Mouse (Mus musculus) midbrain, embryonic 10.5 days (tissue): ENCODE measurements at regions not wholly inside any gene's neighbourhood (a gene's known extent, or its start where the extent isn't known, plus 50 kb on each side); places are given as distances from the start of the nearest gene placed in this dataset.

ENCODE experiments used
- DNase-seq: peaks from one replicate; pipeline ENCODE4 v3.0.0-alpha.2; 2017; ENCODE audit warnings: low spot score
- H3K27ac ChIP-seq: fragments of 300-500 bp; sonication (generic); replicated peaks from 2 replicates; pipeline ENCODE4 v1.5.1; 2016; ENCODE audit warnings: mild to moderate bottlenecking
- H3K27me3 ChIP-seq: fragments of 300-500 bp; sonication (generic); 2 replicates; pipeline ENCODE4 v1.6.1; 2016; ENCODE audit warnings: low read depth, mild to moderate bottlenecking; ENCODE audit not compliant: poor library complexity, severe bottlenecking
- H3K36me3 ChIP-seq: fragments of 300-500 bp; sonication (generic); 2 replicates; pipeline ENCODE4 v1.6.1; 2016; ENCODE audit warnings: mild to moderate bottlenecking, moderate library complexity
- H3K4me1 ChIP-seq: fragments of 300-500 bp; sonication (generic); 2 replicates; pipeline ENCODE4 v1.6.1; 2016
- H3K4me3 ChIP-seq: fragments of 300-500 bp; sonication (generic); 2 replicates; pipeline ENCODE4 v1.5.1; 2016; ENCODE audit warnings: mild to moderate bottlenecking, moderate library complexity
- H3K9me3 ChIP-seq: fragments of 300-500 bp; sonication (generic); replicated peaks from 2 replicates; pipeline ENCODE4 v1.6.1; 2016; ENCODE audit warnings: mild to moderate bottlenecking
- WGBS: fragments of 180-500 bp; shearing (Covaris S2); methylation state at CpG from one replicate; pipeline ENCODE4 v1.1.7; 2016; 5-methylcytosine and 5-hydroxymethylcytosine counted together

DNA sequence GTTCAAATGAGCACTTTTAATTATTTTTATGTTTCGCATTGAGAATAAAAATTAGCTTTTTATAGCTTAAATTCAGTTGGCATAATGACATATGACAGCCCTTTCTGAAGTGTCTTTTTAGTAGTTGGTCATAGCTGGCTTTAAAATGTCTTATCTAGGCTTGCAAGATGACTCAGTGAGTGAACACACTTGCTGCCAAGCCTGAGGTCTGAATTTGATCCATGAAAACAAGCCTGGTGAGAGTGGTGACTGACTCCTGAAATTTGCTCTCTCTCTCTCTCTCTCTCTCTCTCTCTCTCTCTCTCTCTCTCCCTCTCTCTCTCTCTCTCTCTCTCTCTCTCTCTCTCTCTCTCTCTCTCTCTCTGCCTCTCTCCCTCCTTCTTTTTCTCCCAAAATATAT is 372.8 kb upstream of the Sash1 start:
- H3K4me1 ChIP-seq = 0 out of 2 replicates have a peak, but pooled peaks cover 5% of the 10 kb centered on the region
- DNase-seq = no peak
- 98% methylated on average over 1 of the region's 1 CpGs for WGBS
- no peaks in the 10 kb centered on the region for H3K36me3 ChIP-seq
- H3K4me3 ChIP-seq = no peak overlapping the region
- no peak overlapping the region for H3K27ac ChIP-seq
- no peaks in the 10 kb centered on the region for H3K9me3 ChIP-seq
- H3K27me3 ChIP-seq = no peaks in the 10 kb centered on the region

GRCm38 (mm10) chr10:9252941-9253217 is 367.0 kb upstream of the Sash1 start:
- H3K27ac ChIP-seq = no peak overlapping the region
- H3K9me3 ChIP-seq = no peaks in the 10 kb centered on the region
- no peaks in the 10 kb centered on the region for H3K36me3 ChIP-seq
- DNase-seq = no peak
- no peaks in the 10 kb centered on the region for H3K27me3 ChIP-seq
- no peak overlapping the region for H3K4me3 ChIP-seq
- 15% methylated on average over 3 of the region's 3 CpGs for WGBS
- peaks cover 15% of the 10 kb centered on the region for H3K4me1 ChIP-seq

DNA sequence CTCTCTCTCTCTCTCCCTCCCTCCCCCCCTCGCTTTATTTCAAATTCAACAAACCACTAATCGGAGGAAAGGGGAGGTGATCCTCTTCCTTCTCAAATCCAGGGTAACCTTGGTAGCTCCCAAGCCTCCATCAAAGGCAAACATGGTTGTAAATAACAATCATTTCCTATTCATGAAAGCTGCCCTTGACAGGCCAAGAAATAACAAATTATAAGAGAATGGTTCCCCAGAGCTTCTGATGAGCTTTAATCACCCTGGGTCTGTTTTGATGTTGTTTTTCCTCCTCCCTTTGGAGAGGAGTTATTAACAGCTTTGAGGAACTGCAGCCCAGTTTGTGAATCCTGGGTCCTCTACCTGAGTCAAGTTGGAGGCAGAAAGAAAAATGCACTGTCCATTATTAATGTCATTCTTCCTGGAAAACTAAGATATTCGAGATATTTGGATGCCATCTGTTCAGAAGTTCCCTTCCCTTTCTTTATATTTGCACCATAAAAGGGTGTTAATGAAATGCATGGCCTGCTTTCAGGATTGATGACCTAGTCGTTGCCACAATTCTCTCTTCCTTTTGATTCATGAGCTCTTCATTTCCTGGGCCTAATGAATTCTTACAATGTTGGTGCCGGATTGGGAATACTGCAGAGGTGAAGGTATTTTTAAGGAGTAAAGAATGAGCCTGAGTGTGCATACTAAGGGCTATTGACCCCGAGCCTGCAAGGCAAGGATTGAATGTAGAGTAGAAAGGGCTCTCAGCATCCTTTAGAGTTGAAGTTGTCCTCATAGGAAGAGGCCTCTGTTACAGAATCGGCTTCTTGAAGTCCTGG is 366.5 kb upstream of the Sash1 start:
- Histone ChIP-seq H3K4me3 (no peak overlapping the region), H3K27ac (no peak overlapping the region), H3K27me3 (no peaks in the 10 kb centered on the region), H3K36me3 (no peaks in the 10 kb centered on the region), H3K9me3 (no peaks in the 10 kb centered on the region), H3K4me1 (peaks cover 15% of the 10 kb centered on the region)
- DNase-seq = no peak
- WGBS = 51% methylated on average over 7 of the region's 7 CpGs

DNA sequence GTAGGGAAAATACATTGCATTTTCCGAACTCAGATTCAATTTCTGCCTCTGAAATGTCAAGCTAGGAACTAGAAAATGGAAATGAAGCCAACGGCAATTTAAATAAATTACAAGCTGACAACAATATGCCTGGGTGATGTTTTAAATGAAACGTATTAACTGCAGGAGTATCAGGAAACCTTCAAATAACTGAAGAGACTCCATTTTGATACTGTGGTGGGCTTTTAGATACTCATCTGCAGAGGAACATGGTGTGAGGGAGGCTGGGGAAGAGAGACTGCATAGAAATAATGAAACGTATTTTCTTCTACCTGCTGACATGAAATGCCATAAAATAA is 357.4 kb upstream of the Sash1 start:
- no peak overlapping the region for H3K4me3 ChIP-seq
- H3K9me3 ChIP-seq = no peaks in the 10 kb centered on the region
- DNase-seq = no peak
- H3K27ac ChIP-seq = no peak overlapping the region
- no peaks in the 10 kb centered on the region for H3K4me1 ChIP-seq
- H3K27me3 ChIP-seq = no peaks in the 10 kb centered on the region
- 85% methylated on average over 4 of the region's 4 CpGs for WGBS
- H3K36me3 ChIP-seq = no peaks in the 10 kb centered on the region

GRCm38 (mm10) chr10:9242596-9243280 is 356.9 kb upstream of the Sash1 start:
- H3K9me3 ChIP-seq = no peaks in the 10 kb centered on the region
- 91% methylated on average over 7 of the region's 7 CpGs for WGBS
- H3K27ac ChIP-seq = no peak overlapping the region
- H3K4me1 ChIP-seq = no peaks in the 10 kb centered on the region
- no peaks in the 10 kb centered on the region for H3K36me3 ChIP-seq
- no peaks in the 10 kb centered on the region for H3K27me3 ChIP-seq
- H3K4me3 ChIP-seq = no peak overlapping the region
- no peak for DNase-seq

GRCm38 (mm10) chr10:9239956-9240355 is 354.1 kb upstream of the Sash1 start:
- Histone ChIP-seq H3K4me1 (peaks cover 7% of the 10 kb centered on the region; the same call in 1 of the 2 replicates), H3K27ac (no peak overlapping the region), H3K9me3 (no peaks in the 10 kb centered on the region), H3K4me3 (no peak overlapping the region), H3K27me3 (no peaks in the 10 kb centered on the region), H3K36me3 (no peaks in the 10 kb centered on the region)
- 85% methylated on average over 6 of the region's 6 CpGs for WGBS
- no peak for DNase-seq

- DNase-seq = no peak
- WGBS = 85% methylated on average over 3 of the region's 3 CpGs
- Histone ChIP-seq H3K4me1 (peaks cover 23% of the 10 kb centered on the region), H3K9me3 (no peaks in the 10 kb centered on the region), H3K36me3 (no peaks in the 10 kb centered on the region), H3K4me3 (no peak overlapping the region), H3K27ac (no peak overlapping the region), H3K27me3 (no peaks in the 10 kb centered on the region)
These were observed 345.9 kb upstream of the Sash1 start for GRCm38 (mm10) chr10:9231751-9232150.

GRCm38 (mm10) chr10:9229116-9229515 is 343.2 kb upstream of the Sash1 start:
- Histone ChIP-seq H3K36me3 (no peaks in the 10 kb centered on the region), H3K27ac (no peak overlapping the region), H3K4me3 (no peak overlapping the region), H3K27me3 (no peaks in the 10 kb centered on the region), H3K9me3 (no peaks in the 10 kb centered on the region), H3K4me1 (peaks cover 17% of the 10 kb centered on the region)
- DNase-seq = no peak
- WGBS = 77% methylated on average over 11 of the region's 11 CpGs

- no peaks in the 10 kb centered on the region for H3K27me3 ChIP-seq
- H3K4me3 ChIP-seq = no peak overlapping the region
- H3K36me3 ChIP-seq = no peaks in the 10 kb centered on the region
- no peaks in the 10 kb centered on the region for H3K9me3 ChIP-seq
- H3K27ac ChIP-seq = no peak overlapping the region
- 28% methylated on average over 1 of the region's 1 CpGs for WGBS
- no peak for DNase-seq
- H3K4me1 ChIP-seq = peaks cover 17% of the 10 kb centered on the region
These were observed 341.5 kb upstream of the Sash1 start for GRCm38 (mm10) chr10:9227361-9227760.

DNA sequence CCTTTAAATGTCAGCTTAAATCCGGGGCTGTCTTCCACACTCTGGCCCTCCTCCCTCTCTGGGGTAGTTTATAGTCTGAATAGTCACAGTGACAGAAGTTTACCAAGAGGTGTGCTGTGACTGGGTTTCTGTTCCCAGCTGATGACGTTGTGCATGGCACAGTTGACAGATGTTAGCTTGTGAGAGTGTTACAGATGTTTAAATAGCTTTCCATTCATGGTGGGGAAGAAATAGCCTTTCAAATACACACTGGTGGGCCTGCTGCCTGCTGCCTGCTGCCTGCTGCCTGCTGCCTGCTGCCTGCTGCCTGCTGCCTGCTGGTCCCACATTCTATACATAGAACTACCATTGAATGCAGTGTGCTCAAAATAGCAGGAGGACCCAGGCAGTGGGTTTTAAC is 324.8 kb upstream of the Sash1 start:
- no peak for DNase-seq
- H3K4me1 ChIP-seq = peaks cover 26% of the 10 kb centered on the region
- no peaks in the 10 kb centered on the region for H3K36me3 ChIP-seq
- H3K4me3 ChIP-seq = no peak overlapping the region
- WGBS = 28% methylated on average over 2 of the region's 2 CpGs
- H3K9me3 ChIP-seq = no peaks in the 10 kb centered on the region
- no peak overlapping the region; the same call in 1 of the 2 replicates for H3K27ac ChIP-seq
- no peaks in the 10 kb centered on the region for H3K27me3 ChIP-seq

GRCm38 (mm10) chr10:9204096-9204495 is 318.2 kb upstream of the Sash1 start:
- WGBS = 92% methylated on average over 8 of the region's 8 CpGs
- no peak for DNase-seq
- Histone ChIP-seq H3K9me3 (no peaks in the 10 kb centered on the region), H3K27ac (no peak overlapping the region), H3K36me3 (no peaks in the 10 kb centered on the region), H3K27me3 (no peaks in the 10 kb centered on the region), H3K4me1 (peaks cover 5% of the 10 kb centered on the region; the same call in 1 of the 2 replicates), H3K4me3 (no peak overlapping the region)

DNA sequence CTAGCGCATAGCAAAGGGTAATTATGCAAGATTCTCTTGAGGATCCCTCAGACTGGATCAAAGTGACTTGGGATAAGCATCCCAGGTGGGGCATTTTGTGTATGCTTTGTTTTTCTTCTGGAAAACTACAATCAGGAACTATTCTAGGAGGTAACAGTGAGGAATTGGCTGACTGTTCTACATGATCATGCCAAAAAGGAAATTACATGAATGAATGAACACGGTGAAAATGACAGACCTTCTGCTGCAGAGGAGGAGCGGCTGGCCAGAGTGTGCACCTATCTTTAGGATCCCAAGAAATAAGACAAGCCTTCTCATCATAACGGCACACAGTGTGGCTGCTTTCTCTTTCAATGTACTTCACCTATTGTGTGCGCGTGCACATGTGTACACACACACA is 317.5 kb upstream of the Sash1 start:
- Histone ChIP-seq H3K36me3 (no peaks in the 10 kb centered on the region), H3K9me3 (no peaks in the 10 kb centered on the region), H3K27ac (no peak overlapping the region), H3K4me3 (no peak overlapping the region), H3K4me1 (no peaks in the 10 kb centered on the region), H3K27me3 (no peaks in the 10 kb centered on the region)
- no peak for DNase-seq
- WGBS = 94% methylated on average over 6 of the region's 6 CpGs

DNA sequence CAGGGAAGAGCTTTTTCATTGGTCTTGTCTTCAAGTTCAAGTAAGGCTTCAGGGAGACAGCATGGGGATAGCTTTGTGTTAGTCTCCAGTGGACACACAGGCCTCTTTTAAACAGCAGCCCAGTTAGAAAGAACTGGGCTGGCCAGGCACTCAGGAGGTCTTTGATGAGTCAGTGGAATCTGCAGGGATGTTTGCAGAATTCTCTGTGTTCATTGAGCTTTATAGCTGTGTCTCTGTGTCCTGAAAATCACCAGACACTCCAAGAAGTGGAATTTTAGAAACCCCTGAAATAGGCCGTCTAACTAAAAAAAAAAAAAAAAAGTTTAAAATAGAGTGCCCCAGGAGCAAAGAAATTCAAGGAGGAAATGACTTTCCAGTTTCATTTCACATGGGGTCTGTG is 317.1 kb upstream of the Sash1 start:
- Histone ChIP-seq H3K36me3 (no peaks in the 10 kb centered on the region), H3K4me3 (no peak overlapping the region), H3K27ac (no peak overlapping the region), H3K9me3 (no peaks in the 10 kb centered on the region), H3K4me1 (no peaks in the 10 kb centered on the region), H3K27me3 (no peaks in the 10 kb centered on the region)
- DNase-seq = no peak
- WGBS = 87% methylated on average over 1 of the region's 1 CpGs
